Mouse (Mus musculus): ENCODE measurements around the gene Mthfd2l.

Mthfd2l gene

DNA sequence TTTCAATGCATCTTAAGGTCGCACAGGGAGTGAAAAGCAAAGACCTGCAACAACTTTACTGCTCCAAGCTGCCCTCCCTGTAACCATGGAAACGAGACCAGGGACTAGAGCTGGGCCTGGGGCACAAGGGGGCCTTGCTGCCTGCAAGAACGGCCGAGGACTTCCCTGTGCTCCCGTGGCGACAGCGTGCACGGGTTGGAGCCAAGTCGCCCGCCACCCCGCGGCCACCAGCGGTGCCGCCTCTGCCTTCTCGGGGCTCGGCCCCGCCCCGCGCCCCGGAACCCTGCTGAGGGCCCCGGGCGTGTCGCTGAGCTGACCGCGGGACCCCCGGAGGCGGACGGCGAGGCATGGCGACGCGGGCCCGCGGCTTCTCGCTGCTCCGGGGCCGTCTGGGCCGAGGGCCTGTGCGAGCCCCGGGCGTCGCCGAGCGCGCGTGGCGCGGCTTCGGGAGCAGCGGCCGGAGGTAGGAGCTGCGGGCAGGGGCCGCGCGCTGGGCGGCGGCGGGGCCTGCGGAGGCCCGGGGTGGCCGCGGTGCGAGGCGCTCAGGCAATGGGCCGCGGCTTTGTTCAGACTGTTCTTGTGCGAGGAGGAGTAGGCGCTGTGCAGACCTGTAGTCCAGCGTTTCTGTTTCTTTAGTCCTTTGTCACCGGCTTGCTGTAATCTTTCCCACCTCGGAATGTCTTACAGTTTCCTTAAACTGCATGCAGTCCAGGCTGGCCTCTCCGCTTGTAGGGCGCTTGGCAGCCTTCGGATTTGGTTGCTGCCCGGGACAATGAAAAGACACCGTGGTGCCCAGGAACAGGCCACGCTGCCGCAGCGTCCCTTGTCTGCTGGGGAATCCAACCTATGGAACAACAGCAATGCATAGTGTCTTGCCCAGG, at the start of gene Mthfd2l:
TSS of gene Mthfd2l (plus strand) at position 147 of the 881 bp plus-strand sequence.
- peak; percentile 78 for DNase-seq

DNA sequence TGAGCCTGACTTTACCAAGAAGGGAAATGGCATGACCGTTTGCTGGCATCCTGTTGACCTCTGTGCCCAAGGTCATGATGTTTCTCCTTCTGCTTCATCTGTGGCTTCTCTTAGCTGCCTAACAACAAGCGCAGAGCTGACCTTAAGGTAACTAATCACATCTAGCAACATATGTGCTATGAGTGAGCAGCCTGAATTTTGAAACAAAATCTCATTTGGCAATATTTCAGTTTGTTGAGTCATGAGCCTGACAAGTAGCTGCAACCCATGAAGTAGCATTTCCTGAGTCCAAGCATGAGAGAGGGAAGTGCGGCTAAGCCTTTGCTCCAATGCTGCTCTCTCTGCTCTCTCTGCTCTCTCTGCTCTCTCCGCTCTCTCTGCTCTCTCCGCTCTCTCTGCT, 49.2 kb upstream of the Mthfd2l start:
- DNase-seq = no peak

DNA sequence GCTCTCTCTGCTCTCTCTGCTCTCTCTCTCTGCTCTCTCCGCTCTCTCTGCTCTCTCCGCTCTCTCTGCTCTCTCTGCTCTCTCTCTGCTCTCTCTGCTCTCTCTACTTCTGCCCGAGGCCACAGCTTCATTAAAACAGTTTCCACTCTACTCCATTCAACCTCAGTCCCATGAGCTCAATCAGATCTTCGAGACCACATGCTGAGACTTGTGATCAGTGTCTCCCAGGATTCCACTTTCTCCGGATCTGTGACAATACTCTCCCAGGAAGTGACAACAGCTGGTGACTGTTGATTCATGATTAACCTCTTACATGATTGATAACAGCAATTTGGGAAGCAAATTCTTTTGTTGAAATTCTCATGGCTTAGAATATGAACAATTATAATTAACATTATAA, 48.8 kb upstream of the Mthfd2l start:
- no peak for DNase-seq

DNA sequence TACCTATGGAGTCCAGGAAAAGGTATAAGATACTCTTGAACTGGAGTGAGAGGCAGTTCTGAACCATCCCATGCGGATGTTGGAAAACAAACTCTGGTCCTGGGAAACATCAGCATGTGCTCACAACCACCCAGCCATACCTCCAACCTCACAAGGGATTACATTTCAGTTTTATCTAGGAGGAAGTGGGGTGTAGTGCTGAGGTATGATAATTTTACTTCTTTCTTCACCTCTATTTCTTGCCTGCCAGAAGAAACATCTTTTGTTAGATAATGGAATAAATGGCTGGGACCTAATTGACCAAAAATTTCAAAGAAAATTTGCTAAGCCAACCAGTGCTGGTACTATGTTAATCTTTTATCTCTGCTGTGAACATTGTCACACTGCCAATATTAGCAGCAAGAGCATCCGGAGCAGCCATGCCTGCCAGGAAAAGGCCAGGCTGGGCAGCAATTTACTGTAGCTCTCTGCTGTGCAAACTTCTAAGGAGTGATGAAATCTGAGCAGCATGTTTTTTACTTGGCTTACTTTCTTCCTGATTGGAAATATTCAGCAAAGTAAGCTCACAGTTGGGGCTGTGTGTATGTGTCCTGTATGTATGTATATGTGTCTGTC, 46.2 kb upstream of the Mthfd2l start:
- DNase-seq = no peak

GRCm38 (mm10) chr5:90888661-90889060, 42.3 kb upstream of the Mthfd2l start:
- no peak for DNase-seq

- peak; percentile 58 for DNase-seq
These were observed 40.1 kb upstream of the Mthfd2l start, which contains the start of gene Cxcl1 for GRCm38 (mm10) chr5:90890519-90891463. Gene Cxcl1 (plus strand): TSS chr5:90891241.

- DNase-seq = no peak
These were observed 39.5 kb upstream of the Mthfd2l start for GRCm38 (mm10) chr5:90891464-90891813.

GRCm38 (mm10) chr5:90894231-90894630, 36.7 kb upstream of the Mthfd2l start:
- no peak for DNase-seq

- no peak for DNase-seq
These were observed 33.5 kb upstream of the Mthfd2l start for GRCm38 (mm10) chr5:90897429-90897828.

DNA sequence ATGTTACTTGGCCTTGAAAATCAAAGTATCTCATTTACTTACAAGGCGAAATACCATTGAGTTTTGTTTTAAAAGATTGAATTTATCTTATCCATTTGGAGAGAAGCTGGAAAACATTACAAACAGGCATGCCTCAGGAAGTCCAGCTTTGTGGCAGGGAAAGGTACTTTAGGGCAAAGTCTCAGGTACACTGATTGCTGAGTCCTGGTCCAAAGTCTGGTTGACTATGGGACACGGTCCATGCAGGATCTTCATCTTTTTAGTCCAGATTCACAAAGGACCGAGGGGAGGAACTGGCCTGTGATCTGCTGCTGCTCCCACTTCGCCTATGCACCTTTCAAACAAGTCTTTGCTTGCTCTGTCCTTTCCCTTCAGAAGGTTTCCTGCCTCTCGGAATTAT, 31.6 kb upstream of the Mthfd2l start:
- no peak for DNase-seq

GRCm38 (mm10) chr5:90900147-90900546, 30.8 kb upstream of the Mthfd2l start:
- DNase-seq = peak; percentile 10

- no peak for DNase-seq
These were observed 30.2 kb upstream of the Mthfd2l start for GRCm38 (mm10) chr5:90900688-90901087.

DNA sequence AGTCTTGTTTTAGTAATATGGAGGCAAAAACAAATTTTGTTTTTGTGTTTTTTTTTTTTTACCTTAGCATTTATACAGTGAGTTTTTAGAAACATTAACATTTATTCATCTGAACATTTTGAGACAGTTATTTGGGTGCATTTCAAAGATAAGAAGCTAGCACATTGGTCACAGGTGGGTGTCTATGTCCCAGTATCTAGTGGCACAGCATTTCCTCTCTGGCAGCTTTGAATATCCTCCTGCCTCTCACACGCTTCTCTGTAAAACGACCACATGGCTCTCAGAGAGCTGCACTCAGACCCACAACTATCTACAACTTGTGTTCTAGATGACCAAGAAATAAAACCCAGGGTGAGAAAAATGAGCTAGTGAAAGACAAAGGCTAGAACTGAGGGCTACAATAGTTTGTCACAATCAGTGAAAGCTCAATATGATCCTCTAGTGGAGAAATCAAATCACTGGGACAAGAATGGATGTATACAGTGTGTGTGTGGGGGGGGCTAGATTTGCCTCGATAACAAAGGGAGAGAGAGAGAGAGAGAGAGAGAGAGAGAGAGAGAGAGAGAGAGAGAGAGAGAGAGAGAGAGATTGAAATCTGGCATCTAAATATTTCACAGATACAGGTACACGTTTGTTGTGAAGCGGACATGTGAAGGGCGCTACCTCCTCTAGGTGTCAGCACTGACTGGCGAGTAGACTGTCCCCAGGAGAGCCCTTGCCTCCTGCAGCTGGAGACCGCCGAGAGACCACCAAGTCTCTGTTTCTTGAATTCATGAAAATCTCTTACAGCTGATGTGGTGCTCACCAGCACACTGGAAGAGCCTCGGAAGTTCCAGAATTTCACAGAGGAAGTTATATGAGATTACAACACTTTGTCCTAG, 28.3 kb upstream of the Mthfd2l start:
- DNase-seq = no peak

- DNase-seq = no peak
These were observed 27.4 kb upstream of the Mthfd2l start, which contains the start of gene Cxcl2 for GRCm38 (mm10) chr5:90903339-90904020. Gene Cxcl2 (plus strand): TSS chr5:90903871.

GRCm38 (mm10) chr5:90908983-90909382, 21.9 kb upstream of the Mthfd2l start:
- peak; percentile 77 for DNase-seq

DNA sequence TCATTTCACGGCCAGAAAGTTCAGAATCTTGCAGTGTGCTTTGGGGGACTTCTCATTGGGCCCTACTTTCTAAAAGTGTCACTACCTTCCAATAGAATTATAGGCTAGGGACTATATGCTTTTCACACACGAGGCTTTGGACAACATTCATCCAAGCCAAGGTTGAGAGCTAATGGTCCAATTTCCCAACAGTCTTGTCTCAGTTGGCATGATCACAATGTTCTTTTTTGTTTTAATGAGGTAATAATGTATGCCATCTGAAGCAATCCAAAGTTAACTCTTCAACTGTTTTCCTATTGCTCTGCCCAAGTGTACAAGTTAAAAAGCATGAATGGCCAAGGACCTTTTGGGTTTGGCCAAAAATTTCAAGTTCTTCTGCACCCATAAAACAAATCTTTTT, 11.4 kb upstream of the Mthfd2l start:
- DNase-seq = no peak

GRCm38 (mm10) chr5:90922958-90923357, 8.0 kb upstream of the Mthfd2l start:
- no peak for DNase-seq

- no peak for DNase-seq
These were observed 371 bp upstream of the Mthfd2l start for GRCm38 (mm10) chr5:90930546-90930945.

DNA sequence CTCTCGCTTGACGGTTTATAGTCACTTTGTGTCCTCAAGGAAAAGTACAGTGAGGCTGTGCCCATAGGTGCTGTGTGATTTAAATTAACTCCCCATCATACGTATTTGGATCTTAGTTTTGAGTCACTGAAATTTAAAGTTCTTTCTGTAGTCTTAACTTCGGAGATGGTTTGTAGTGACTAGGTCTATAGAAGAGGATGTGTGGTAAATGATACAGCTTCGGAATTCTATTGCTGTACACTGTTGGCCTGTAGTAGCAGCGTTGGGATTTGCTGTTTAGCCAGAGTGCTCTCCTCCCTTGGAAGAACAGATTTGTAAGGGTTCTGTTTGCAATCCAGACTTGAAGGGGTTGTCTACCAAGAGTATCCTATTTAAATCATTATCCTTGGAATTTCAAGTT, 994 bp downstream of the Mthfd2l start:
- no peak for DNase-seq

- DNase-seq = no peak
These were observed 5.8 kb downstream of the Mthfd2l start for GRCm38 (mm10) chr5:90936706-90937105.

- no peak for DNase-seq
These were observed 14.5 kb downstream of the Mthfd2l start for GRCm38 (mm10) chr5:90945453-90945852.

Measured in right cerebral cortex, postnatal 4 days (tissue).